Mouse (Mus musculus): ENCODE measurements around the gene A430033K04Rik.

Gene A430033K04Rik

GRCm38 (mm10) chr5:138622645-138623477 lies at the start of gene A430033K04Rik:
TSS of gene A430033K04Rik (plus strand) at chr5:138622859.
- peak; percentile 91 for DNase-seq (ENCODE audit: low spot score in 2 of 2)

DNA sequence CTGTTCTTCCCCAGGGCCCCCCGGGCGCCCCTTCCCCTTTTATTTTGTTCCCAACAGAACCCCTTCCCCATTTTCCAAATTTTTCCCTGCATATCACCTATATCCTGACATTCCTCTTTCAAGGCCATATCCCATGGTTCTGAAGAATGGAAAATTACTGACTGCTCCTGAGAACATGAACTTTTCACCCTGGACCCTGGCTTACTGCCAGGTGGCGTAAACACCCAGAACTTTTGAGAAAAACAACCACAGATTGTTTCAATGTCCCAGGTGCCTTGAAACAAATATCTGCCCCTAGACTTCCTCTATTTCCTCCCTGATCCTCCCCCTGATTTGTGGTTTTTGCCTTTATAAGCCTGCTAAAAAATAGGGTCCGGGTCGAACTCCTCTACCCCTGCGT lies 35.3 kb upstream of the A430033K04Rik start:
- no peak for DNase-seq (ENCODE audit: low spot score in 2 of 2)

DNA sequence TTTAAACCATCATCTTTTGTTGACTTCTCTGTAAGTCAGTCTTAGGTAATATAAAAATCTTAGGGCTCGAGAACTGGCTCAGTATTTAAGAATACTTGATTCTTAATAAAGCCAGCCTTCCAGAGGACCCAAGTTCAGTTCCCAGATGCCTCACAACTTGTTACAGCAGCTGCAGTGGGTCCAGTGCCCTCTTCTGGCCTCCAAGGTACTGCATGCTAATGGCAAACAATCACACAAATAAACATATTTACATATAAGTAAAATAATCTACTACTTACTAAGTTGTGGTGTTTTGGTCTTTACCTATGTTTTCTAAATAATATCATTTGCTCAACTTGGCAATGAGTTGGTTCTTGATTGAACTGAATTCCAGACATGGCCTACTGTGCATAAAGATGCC lies 4.3 kb upstream of the A430033K04Rik start:
- peak in 1 of 2 experiments; percentile 14 for DNase-seq (ENCODE audit: low spot score in 2 of 2)

- DNase-seq (ENCODE audit: low spot score in 2 of 2): peak; percentile 91 to 92
Measured at GRCm38 (mm10) chr5:138619211-138620128, 3.2 kb upstream of the A430033K04Rik start, which contains the start of gene Zfp68. TSS of gene Zfp68 (minus strand) at chr5:138619761.

DNA sequence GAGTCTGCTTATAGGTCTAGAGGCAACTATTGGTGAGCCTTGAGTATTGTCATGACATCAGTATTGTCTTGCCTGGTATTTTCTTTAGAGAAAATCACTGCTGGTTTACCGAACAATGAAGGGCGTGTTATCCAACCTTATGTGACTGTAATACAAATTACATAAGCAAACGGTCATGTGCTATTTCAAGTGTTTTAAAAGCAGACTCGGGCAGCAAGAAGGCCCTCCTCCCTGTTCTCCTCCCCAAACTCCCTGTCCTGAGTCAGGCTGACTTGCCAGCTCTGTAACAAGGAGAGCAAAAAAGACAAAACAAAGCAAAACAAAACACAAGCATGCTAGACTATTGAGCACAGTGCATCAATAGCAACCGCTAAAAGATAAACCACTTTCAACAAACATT lies 1.8 kb upstream of the A430033K04Rik start:
- DNase-seq (ENCODE audit: low spot score in 2 of 2): no peak

DNA sequence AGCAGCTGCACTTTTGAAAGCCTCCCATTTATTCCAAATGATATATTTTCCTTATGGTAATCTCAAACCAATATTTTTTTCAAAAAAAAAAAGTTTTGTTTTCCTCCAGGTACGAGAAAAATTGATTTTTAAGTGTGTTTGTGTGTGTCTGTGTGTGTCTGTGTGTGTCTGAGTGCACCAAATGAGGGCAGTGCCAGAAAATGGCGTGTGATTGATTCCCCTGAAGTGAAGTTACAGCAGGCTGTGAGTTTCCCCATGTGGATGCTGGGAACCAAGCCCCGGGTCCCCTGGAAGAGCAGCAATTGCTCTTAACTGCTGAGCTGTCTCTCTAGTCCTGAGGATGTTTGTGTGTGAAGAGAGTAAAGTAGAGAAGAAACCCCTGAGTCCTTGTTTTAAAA lies 818 bp downstream of the A430033K04Rik start:
- no peak for DNase-seq (ENCODE audit: low spot score in 2 of 2)

GRCm38 (mm10) chr5:138636486-138636885 lies 13.8 kb downstream of the A430033K04Rik start:
- DNase-seq (ENCODE audit: low spot score in 2 of 2): no peak

DNA sequence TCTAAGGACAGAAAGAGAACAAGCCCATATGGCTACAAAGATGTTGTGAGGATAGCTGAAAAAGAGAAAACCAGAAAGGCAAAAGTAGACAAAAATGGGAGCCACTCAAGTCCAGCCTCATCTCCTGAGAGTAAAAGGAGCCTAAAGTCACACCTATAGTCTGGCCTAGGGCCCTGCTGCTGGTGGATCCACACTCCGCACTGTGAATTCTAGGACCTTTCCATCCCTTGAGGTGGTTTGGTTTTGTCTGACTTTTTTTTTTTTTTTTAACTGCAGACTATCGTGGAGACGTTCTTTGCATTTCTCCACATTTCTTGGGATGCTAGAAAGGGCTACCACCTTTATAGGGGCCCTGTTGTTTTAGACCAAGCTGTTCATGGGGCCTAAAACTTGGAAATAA lies 18.4 kb downstream of the A430033K04Rik start:
- no peak for DNase-seq (ENCODE audit: low spot score in 2 of 2)

GRCm38 (mm10) chr5:138641761-138642160 lies 19.1 kb downstream of the A430033K04Rik start:
- no peak for DNase-seq (ENCODE audit: low spot score in 2 of 2)

DNA sequence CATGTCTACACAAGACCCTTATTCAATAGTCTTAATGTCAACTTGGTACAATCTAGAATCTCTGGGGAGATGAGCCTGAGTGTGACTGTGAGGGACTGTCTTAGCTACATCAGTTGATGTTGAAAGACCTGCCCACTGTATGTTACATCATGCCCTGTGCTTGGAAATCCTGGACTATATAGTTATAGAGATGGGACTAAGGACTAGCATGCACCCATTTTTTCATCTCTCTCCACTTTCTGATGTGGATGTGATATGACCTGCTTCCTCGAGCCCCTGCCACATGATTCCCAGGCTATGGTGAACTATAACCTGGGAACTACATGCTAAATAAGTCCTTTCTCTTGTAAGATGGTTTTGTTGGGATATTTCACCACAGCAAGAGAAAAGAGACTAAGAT lies 30.3 kb downstream of the A430033K04Rik start:
- DNase-seq (ENCODE audit: low spot score in 2 of 2): no peak

- DNase-seq (ENCODE audit: low spot score in 2 of 2): peak; percentile 3 to 41
Measured at GRCm38 (mm10) chr5:138656477-138657156, 34.0 kb downstream of the A430033K04Rik start.

DNA sequence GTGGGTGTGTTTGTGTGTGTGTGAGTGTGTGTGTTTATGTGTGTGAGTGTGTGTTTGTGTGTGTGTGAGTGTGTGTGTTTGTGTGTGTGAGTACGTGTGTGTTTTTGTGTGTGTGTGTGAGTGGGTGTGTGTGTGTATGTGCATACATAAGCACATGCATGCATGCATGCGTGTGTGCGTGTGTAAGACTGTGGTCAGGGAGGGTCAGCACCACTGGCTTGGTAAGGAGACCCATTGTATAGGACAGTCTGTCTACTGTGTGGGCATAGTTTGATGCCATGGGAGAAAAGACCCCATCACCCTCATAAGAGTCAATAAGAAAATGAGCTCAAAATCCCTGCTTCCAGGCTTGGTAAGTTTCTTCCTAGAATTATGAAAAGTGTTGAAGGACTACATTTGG lies 34.7 kb downstream of the A430033K04Rik start:
- no peak for DNase-seq (ENCODE audit: low spot score in 2 of 2)

DNA sequence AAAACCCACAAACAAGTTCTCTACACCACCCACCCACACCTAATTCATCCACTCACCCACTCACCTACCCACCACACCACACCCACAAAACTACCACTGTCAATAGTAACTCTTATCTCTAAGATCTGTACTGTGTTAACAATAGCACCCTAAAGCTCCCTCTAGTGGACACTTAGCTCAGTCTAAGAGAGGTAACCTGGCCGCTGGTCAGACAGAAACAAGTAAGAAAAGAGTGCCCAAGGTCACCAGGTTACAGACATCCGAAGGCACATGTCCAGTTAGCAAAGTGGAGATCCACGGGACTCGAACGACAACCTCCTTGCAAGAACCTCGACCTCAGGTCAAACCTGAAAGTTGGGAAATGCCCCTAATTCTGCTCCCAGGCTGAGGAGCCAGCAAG lies 35.2 kb downstream of the A430033K04Rik start:
- DNase-seq (ENCODE audit: low spot score in 2 of 2): peak; percentile 4 to 65

- peak; percentile 4 to 41 for DNase-seq (ENCODE audit: low spot score in 2 of 2)
Measured at GRCm38 (mm10) chr5:138658922-138659321, 36.3 kb downstream of the A430033K04Rik start.

DNA sequence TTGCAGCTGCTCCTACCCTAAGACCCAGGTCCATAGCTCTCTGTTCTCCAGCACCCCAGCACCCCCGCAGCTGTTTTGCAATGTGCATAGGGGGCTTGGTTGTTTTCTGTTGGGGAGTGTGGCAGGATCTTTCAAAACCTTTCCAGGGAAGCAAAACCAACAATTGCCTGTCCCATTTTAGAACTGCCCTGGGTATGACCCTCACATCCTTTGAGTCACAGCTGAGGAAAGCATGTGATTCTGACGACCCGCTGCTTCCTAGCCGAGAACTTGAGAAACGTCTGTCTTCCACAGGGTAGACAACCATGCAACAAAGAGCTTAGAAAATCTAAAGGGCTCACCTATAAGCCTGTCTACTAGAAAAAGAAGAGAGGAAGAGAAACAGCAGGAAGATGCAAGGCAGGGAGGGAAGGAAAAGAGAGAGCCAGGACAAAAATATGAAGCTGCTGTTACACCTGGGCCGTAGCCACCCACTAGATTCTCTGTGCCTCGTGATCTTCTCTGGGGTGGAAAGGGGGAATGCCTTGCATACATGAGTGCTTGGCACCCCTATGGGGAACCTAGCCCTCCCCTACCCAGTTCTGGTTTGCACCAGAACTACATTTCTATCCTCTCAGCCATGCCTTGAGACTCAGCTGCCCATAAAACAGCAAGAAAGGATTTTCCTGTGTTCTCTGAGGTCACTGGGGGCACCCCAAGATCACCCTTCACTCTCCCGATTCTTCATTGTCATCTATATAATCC lies 60.5 kb downstream of the A430033K04Rik start:
- no peak for DNase-seq (ENCODE audit: low spot score in 2 of 2)

DNA sequence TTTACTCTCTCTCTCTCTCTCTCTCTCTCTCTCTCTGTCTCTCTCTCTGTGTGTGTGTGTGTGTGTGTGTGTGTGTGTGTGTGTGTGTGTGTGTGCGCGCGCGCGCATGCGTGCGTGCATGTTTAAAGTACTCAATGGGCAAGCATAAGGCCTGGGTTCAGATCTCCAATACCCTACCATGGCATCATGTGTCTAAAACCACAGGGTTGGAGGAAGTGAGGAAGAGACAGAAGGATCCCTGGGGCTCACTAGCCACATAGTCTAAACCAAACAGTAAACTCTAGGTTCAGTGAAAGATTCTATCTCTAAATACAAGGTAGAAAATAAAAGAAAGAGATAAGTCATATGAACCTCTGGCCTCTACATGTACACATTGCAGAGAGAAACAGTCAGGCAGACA lies 61.2 kb downstream of the A430033K04Rik start:
- no peak for DNase-seq (ENCODE audit: low spot score in 2 of 2)

DNA sequence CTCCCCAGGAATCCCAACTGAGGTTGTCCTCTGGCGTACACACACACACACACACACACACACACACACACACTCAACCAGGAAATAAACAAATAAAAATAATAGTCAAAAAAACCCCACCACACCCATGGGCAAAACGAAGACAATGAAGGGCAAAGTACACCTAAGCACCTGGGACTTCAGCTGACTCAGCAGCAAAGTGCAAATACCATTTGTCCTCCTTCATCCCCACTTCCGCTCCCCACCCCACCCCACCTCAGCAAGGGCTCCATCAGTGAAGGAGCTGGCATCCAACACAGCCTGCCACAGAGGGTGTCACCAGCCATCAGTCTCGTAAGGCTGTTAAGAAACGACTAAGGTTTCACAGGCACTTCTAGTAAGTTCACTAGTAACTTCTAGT lies 64.8 kb downstream of the A430033K04Rik start:
- no peak for DNase-seq (ENCODE audit: low spot score in 2 of 2)

DNA sequence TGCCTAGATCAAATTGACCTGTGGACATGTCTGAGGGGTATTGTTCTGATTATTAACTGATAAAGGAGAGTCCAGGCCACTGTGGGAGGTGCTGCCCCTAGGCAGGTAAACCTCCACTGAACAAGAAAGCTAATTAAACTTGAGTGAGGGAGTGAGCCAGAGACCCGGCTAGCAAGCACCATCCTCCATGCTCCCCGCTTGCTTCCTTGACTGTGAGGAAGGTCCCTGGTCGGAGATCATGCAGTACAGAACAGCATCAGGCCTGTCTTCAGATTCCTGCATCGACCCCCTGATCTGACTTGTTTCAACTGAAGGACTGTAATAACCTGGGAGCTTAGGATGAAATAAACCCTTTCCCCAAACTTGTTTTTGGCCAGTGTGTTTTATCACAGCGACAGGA lies 66.6 kb downstream of the A430033K04Rik start:
- DNase-seq (ENCODE audit: low spot score in 2 of 2): no peak

DNA sequence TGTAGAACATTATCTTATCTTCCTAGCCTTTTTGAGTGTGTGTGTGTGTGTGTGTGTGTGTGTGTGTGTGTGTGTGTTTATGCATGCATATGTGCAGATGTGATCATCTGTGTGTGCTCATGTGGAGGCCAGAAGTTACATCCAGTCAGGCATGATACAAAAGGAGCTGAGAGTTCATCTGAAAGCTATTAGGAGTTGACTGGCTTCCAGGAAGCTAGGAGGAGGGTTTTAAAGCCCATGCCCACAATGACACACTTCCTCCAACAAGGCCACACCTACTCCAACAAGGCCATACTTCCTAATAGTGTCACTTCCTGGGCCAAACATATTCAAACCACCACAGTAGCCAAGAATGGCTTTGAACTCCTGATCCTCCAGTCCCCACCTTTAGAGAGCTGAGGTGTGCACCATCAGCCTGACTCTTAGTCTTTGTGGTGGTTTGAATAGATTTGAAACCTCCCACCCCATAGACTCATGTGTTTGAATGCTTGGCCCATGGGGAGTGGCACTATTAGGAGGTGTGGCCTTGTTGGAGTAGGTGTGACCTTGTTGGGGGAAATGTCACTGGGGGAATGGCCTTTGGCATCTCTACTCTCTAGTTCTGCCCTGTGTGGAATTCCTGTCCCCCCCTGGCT lies 70.4 kb downstream of the A430033K04Rik start:
- no peak for DNase-seq (ENCODE audit: low spot score in 2 of 2)

- no peak for DNase-seq (ENCODE audit: low spot score in 2 of 2)
Measured at GRCm38 (mm10) chr5:138694036-138694435, 71.4 kb downstream of the A430033K04Rik start.
